Mouse (Mus musculus) ovary, adult 2 months (tissue): Measurements from ENCODE around the gene Olfr566. TPM values are rescaled to one million over a fixed set of nuclear protein-coding genes. Genes with fewer than 3 reads are reported as not detected.

Source experiments
- polyA plus RNA-seq: library from polyadenylated mRNA; depleted of rRNA; stranded (reverse); fragments of >200 nt; gene quantifications from 2 replicates; pipeline ENCODE4 v1.2.3, GENCODE M21; 2012; rRNA removed

Olfr566 gene
- not detected in 2 replicates for polyA plus RNA-seq

GRCm38 (mm10) chr7:102858665-102859064, at the start of gene Olfr566:
Olfr566 (minus strand) TSS chr7:102858765.

GRCm38 (mm10) chr7:102890782-102891181, 32.2 kb upstream of the Olfr566 start, which contains the start of gene Olfr569:
Olfr569 (minus strand) TSS chr7:102890882.

GRCm38 (mm10) chr7:102876822-102877221, 18.3 kb upstream of the Olfr566 start, which contains the start of gene Olfr568:
Olfr568 (plus strand) TSS chr7:102877122.

Other genes starting within 250 kb of the Olfr566 start
- not detected in 2 replicates for gene Olfr553, start 240.5 kb downstream of the Olfr566 start, polyA plus RNA-seq
- not detected in 2 replicates for gene Olfr554, start 220.3 kb downstream of the Olfr566 start, polyA plus RNA-seq
- gene Olfr555, start 199.9 kb downstream of the Olfr566 start, polyA plus RNA-seq, result not detected in 2 replicates
- gene Olfr556, start 193.9 kb downstream of the Olfr566 start, polyA plus RNA-seq, result not detected in 2 replicates
- 14.6 and 19.4 TPM in 2 replicates for gene Trim68, start 171.4 kb downstream of the Olfr566 start, polyA plus RNA-seq
- not detected in 2 replicates for gene Olfr557, start 162.9 kb downstream of the Olfr566 start, polyA plus RNA-seq
- gene Olfr558, start 156.6 kb downstream of the Olfr566 start, polyA plus RNA-seq, result 3.2 and 3.3 TPM in 2 replicates
- not detected in 2 replicates for gene Olfr33, start 139.7 kb downstream of the Olfr566 start, polyA plus RNA-seq
- gene Olfr559, start 131.3 kb downstream of the Olfr566 start, polyA plus RNA-seq, result not detected in 2 replicates
- not detected in 2 replicates for gene Olfr560, start 99.4 kb downstream of the Olfr566 start, polyA plus RNA-seq
- 2.1 and 3.6 TPM in 2 replicates for gene Olfr78, start 99.3 kb downstream of the Olfr566 start, polyA plus RNA-seq
- not detected in 2 replicates for gene Olfr561, start 87.5 kb downstream of the Olfr566 start, polyA plus RNA-seq
- not detected in 2 replicates for gene Olfr564, start 55.3 kb downstream of the Olfr566 start, polyA plus RNA-seq
- not detected in 2 replicates for gene Olfr568, start 18.4 kb upstream of the Olfr566 start, polyA plus RNA-seq
- gene Olfr569, start 32.1 kb upstream of the Olfr566 start, polyA plus RNA-seq, result not detected in 2 replicates
- gene Olfr570, start 35.8 kb upstream of the Olfr566 start, polyA plus RNA-seq, result not detected in 2 replicates
- gene Olfr571, start 58.8 kb upstream of the Olfr566 start, polyA plus RNA-seq, result not detected in 2 replicates
- not detected in 2 replicates for gene Olfr572, start 65.6 kb upstream of the Olfr566 start, polyA plus RNA-seq
- not detected in 2 replicates for gene Olfr573-ps1, start 83.8 kb upstream of the Olfr566 start, polyA plus RNA-seq
- not detected in 2 replicates for gene Olfr574, start 89.7 kb upstream of the Olfr566 start, polyA plus RNA-seq
- not detected in 2 replicates for gene Olfr575, start 100.0 kb upstream of the Olfr566 start, polyA plus RNA-seq
- not detected in 2 replicates for gene Olfr576, start 103.9 kb upstream of the Olfr566 start, polyA plus RNA-seq
- gene Olfr577, start 117.2 kb upstream of the Olfr566 start, polyA plus RNA-seq, result not detected in 2 replicates
- not detected in 2 replicates for gene Olfr578, start 130.6 kb upstream of the Olfr566 start, polyA plus RNA-seq
- gene Olfr582, start 179.3 kb upstream of the Olfr566 start, polyA plus RNA-seq, result not detected in 2 replicates
- gene Olfr583, start 192.5 kb upstream of the Olfr566 start, polyA plus RNA-seq, result not detected in 2 replicates
- gene Olfr584, start 223.1 kb upstream of the Olfr566 start, polyA plus RNA-seq, result not detected in 2 replicates
- not detected in 2 replicates for gene Olfr585, start 239.0 kb upstream of the Olfr566 start, polyA plus RNA-seq